Mouse (Mus musculus) embryonic facial prominence, embryonic 10.5 days (tissue): ENCODE data around the gene Lmo4. TPM values are rescaled to one million over a fixed set of nuclear protein-coding genes. Genes with fewer than 3 reads are reported as not detected.

ENCODE experiments used
- DNase-seq: peaks from one replicate; pipeline ENCODE4 v3.0.0-alpha.2; 2017; ENCODE audit warnings: low spot score
- H3K27ac ChIP-seq: fragments of 300-500 bp; sonication (generic); replicated peaks from 2 replicates; pipeline ENCODE4 v1.5.1; 2016; ENCODE audit warnings: mild to moderate bottlenecking
- H3K27me3 ChIP-seq: fragments of 300-500 bp; sonication (generic); replicated peaks from 2 replicates; pipeline ENCODE4 v1.6.1; 2016; ENCODE audit warnings: low read depth, mild to moderate bottlenecking; ENCODE audit not compliant: poor library complexity, severe bottlenecking
- H3K36me3 ChIP-seq: fragments of 300-500 bp; sonication (generic); replicated peaks from 2 replicates; pipeline ENCODE4 v1.6.1; 2016; ENCODE audit warnings: mild to moderate bottlenecking, moderate library complexity
- H3K4me1 ChIP-seq: fragments of 300-500 bp; sonication (generic); 2 replicates; pipeline ENCODE4 v1.6.1; 2016
- H3K4me3 ChIP-seq: fragments of 300-500 bp; sonication (generic); 2 replicates; pipeline ENCODE4 v1.5.1; 2016; ENCODE audit warnings: mild to moderate bottlenecking, moderate library complexity
- H3K9me3 ChIP-seq: fragments of 300-500 bp; sonication (generic); 2 replicates; pipeline ENCODE4 v1.6.1; 2016; ENCODE audit warnings: mild to moderate bottlenecking
- WGBS: fragments of 180-500 bp; shearing (Covaris S2); methylation state at CpG from one replicate; pipeline ENCODE4 v1.1.7; 2016; 5-methylcytosine and 5-hydroxymethylcytosine counted together
- polyA plus RNA-seq: library from polyadenylated mRNA; unstranded; fragments of >200 nt; fragmentation: Nextera tagmentation; extraction: Ambion mirVana; gene quantifications from 2 replicates; pipeline ENCODE4 v1.2.1, GENCODE M21; 2016

Lmo4 gene
- polyA plus RNA-seq, 1 experiment from 2014 or later: 66.3 TPM

- Histone ChIP-seq H3K27ac (peak overlapping the region; percentile 2; the same call in 1 of the 2 replicates), H3K36me3 (no peaks in the 10 kb centered on the region), H3K27me3 (no peaks in the 10 kb centered on the region), H3K4me1 (peaks cover 19% of the 10 kb centered on the region), H3K4me3 (no peak overlapping the region), H3K9me3 (no peaks in the 10 kb centered on the region)
- 38% methylated on average over 9 of the region's 9 CpGs for WGBS
- peak; percentile 62 for DNase-seq
Measured at GRCm38 (mm10) chr3:144164665-144165385, 40.2 kb downstream of the Lmo4 start.

GRCm38 (mm10) chr3:144163718-144164117, 41.3 kb downstream of the Lmo4 start:
- WGBS: 90% methylated on average over 2 of the region's 2 CpGs
- peaks cover 19% of the 10 kb centered on the region for H3K4me1 ChIP-seq

GRCm38 (mm10) chr3:144162156-144162555, 42.9 kb downstream of the Lmo4 start:
- Histone ChIP-seq H3K36me3 (no peaks in the 10 kb centered on the region), H3K4me1 (peaks cover 19% of the 10 kb centered on the region), H3K4me3 (no peak overlapping the region), H3K9me3 (no peaks in the 10 kb centered on the region), H3K27me3 (no peaks in the 10 kb centered on the region), H3K27ac (no peak overlapping the region)
- WGBS: 36% methylated on average over 8 of the region's 8 CpGs
- DNase-seq: no peak

More at GRCm38 (mm10) chr3:144163718-144164117, 41.3 kb downstream of the Lmo4 start:
- H3K36me3 ChIP-seq: no peaks in the 10 kb centered on the region
- H3K27ac ChIP-seq: no peak overlapping the region
- no peaks in the 10 kb centered on the region for H3K27me3 ChIP-seq
- no peak for DNase-seq
- no peak overlapping the region for H3K4me3 ChIP-seq
- no peaks in the 10 kb centered on the region for H3K9me3 ChIP-seq

- WGBS: 93% methylated on average over 2 of the region's 2 CpGs
- H3K4me1 ChIP-seq: peaks cover 19% of the 10 kb centered on the region
- no peak for DNase-seq
- no peaks in the 10 kb centered on the region for H3K27me3 ChIP-seq
- no peaks in the 10 kb centered on the region for H3K36me3 ChIP-seq
- no peaks in the 10 kb centered on the region for H3K9me3 ChIP-seq
- H3K27ac ChIP-seq: no peak overlapping the region
- H3K4me3 ChIP-seq: no peak overlapping the region
Measured at GRCm38 (mm10) chr3:144161261-144161660, 43.8 kb downstream of the Lmo4 start.

- no peaks in the 10 kb centered on the region for H3K9me3 ChIP-seq
- DNase-seq: no peak
- 0 out of 2 replicates have a peak overlapping the region, but pooled peaks have one; percentile 14 for H3K27ac ChIP-seq
- H3K36me3 ChIP-seq: no peaks in the 10 kb centered on the region
- no peaks in the 10 kb centered on the region for H3K27me3 ChIP-seq
- 72% methylated on average over 3 of the region's 3 CpGs for WGBS
- H3K4me3 ChIP-seq: no peak overlapping the region
- H3K4me1 ChIP-seq: peaks cover 9% of the 10 kb centered on the region
Measured at GRCm38 (mm10) chr3:144155746-144156145, 49.3 kb downstream of the Lmo4 start.

GRCm38 (mm10) chr3:144153395-144153794, 51.6 kb downstream of the Lmo4 start:
- WGBS: 40% methylated on average over 2 of the region's 2 CpGs
- no peak for DNase-seq
- H3K27ac ChIP-seq: no peak overlapping the region

GRCm38 (mm10) chr3:144151001-144151400, 54.0 kb downstream of the Lmo4 start:
- Histone ChIP-seq H3K27me3 (no peaks in the 10 kb centered on the region), H3K36me3 (no peaks in the 10 kb centered on the region), H3K9me3 (no peaks in the 10 kb centered on the region), H3K4me1 (peaks cover 9% of the 10 kb centered on the region), H3K27ac (no peak overlapping the region), H3K4me3 (no peak overlapping the region)
- DNase-seq: no peak
- WGBS: 88% methylated on average over 6 of the region's 6 CpGs

More at GRCm38 (mm10) chr3:144153395-144153794, 51.6 kb downstream of the Lmo4 start:
- Histone ChIP-seq H3K36me3 (no peaks in the 10 kb centered on the region), H3K4me3 (no peak overlapping the region), H3K27me3 (no peaks in the 10 kb centered on the region), H3K9me3 (no peaks in the 10 kb centered on the region), H3K4me1 (peaks cover 9% of the 10 kb centered on the region)

GRCm38 (mm10) chr3:144148234-144148633, 56.8 kb downstream of the Lmo4 start:
- whole genome bisulfite sequencing: 96% methylated on average over 3 of the region's 3 CpGs
- DNase-seq: no peak
- H3K27me3 ChIP-seq: no peaks in the 10 kb centered on the region
- no peaks in the 10 kb centered on the region for H3K36me3 ChIP-seq
- H3K9me3 ChIP-seq: no peaks in the 10 kb centered on the region
- no peak overlapping the region for H3K27ac ChIP-seq
- H3K4me1 ChIP-seq: no peaks in the 10 kb centered on the region
- no peak overlapping the region for H3K4me3 ChIP-seq

GRCm38 (mm10) chr3:144147244-144147643, 57.8 kb downstream of the Lmo4 start:
- WGBS: 84% methylated on average over 3 of the region's 3 CpGs
- Histone ChIP-seq H3K27ac (no peak overlapping the region), H3K4me3 (no peak overlapping the region)

GRCm38 (mm10) chr3:144144066-144144465, 61.0 kb downstream of the Lmo4 start:
- Histone ChIP-seq H3K27ac (no peak overlapping the region), H3K36me3 (no peaks in the 10 kb centered on the region), H3K4me1 (peaks cover 8% of the 10 kb centered on the region), H3K4me3 (no peak overlapping the region), H3K27me3 (no peaks in the 10 kb centered on the region), H3K9me3 (no peaks in the 10 kb centered on the region)
- no peak for DNase-seq
- WGBS: 90% methylated on average over 4 of the region's 4 CpGs

More at GRCm38 (mm10) chr3:144147244-144147643, 57.8 kb downstream of the Lmo4 start:
- Histone ChIP-seq H3K36me3 (no peaks in the 10 kb centered on the region), H3K4me1 (no peaks in the 10 kb centered on the region), H3K27me3 (no peaks in the 10 kb centered on the region), H3K9me3 (no peaks in the 10 kb centered on the region)
- no peak for DNase-seq

- Histone ChIP-seq H3K4me1 (peaks cover 12% of the 10 kb centered on the region), H3K4me3 (no peak overlapping the region), H3K36me3 (no peaks in the 10 kb centered on the region), H3K27ac (no peak overlapping the region), H3K27me3 (no peaks in the 10 kb centered on the region), H3K9me3 (no peaks in the 10 kb centered on the region)
- DNase-seq: no peak
- 95% methylated on average over 7 of the region's 7 CpGs for WGBS
Measured at GRCm38 (mm10) chr3:144142939-144143338, 62.1 kb downstream of the Lmo4 start.

- Histone ChIP-seq H3K36me3 (no peaks in the 10 kb centered on the region), H3K9me3 (no peaks in the 10 kb centered on the region), H3K27me3 (no peaks in the 10 kb centered on the region), H3K4me1 (peaks cover 12% of the 10 kb centered on the region), H3K4me3 (no peak overlapping the region), H3K27ac (no peak overlapping the region)
- WGBS: 79% methylated on average over 8 of the region's 8 CpGs
- DNase-seq: no peak
Measured at GRCm38 (mm10) chr3:144141786-144142185, 63.2 kb downstream of the Lmo4 start.

- Histone ChIP-seq H3K9me3 (no peaks in the 10 kb centered on the region), H3K4me3 (no peak overlapping the region), H3K27ac (no peak overlapping the region), H3K27me3 (no peaks in the 10 kb centered on the region), H3K36me3 (no peaks in the 10 kb centered on the region), H3K4me1 (peaks cover 12% of the 10 kb centered on the region)
- no peak for DNase-seq
- WGBS: 88% methylated on average over 5 of the region's 5 CpGs
Measured at GRCm38 (mm10) chr3:144140816-144141215, 64.2 kb downstream of the Lmo4 start.
